Mouse (Mus musculus) liver, embryonic 11.5 days (tissue): ENCODE data around the gene Mcoln2. TPM values are rescaled to one million over a fixed set of nuclear protein-coding genes. Genes with fewer than 3 reads are reported as not detected.

Source experiments
- ATAC-seq: fragments of 200-750 bp; cut with Nextera tagmentation; replicated peaks from 2 replicates; pipeline ENCODE4 v1.8.0; 2017; ENCODE audit warnings: moderate number of reproducible peaks, mild to moderate bottlenecking, moderate TSS enrichment, moderate library complexity; ENCODE audit not compliant: low FRiP score
- DNase-seq: peaks from one replicate; pipeline ENCODE4 v3.0.0-alpha.2; 2017; ENCODE audit warnings: low spot score
- H3K27ac ChIP-seq: fragments of 300-500 bp; sonication (generic); 2 replicates; pipeline ENCODE4 v1.5.1; 2014; ENCODE audit warnings: mild to moderate bottlenecking, low read depth, low read length, control low read depth
- H3K27me3 ChIP-seq: fragments of 300-500 bp; sonication (generic); replicated peaks from 2 replicates; pipeline ENCODE4 v1.6.1; 2014; ENCODE audit warnings: low read length, mixed read lengths; ENCODE audit not compliant: control insufficient read depth, insufficient read depth
- H3K36me3 ChIP-seq: fragments of 300-500 bp; sonication (generic); 2 replicates; pipeline ENCODE4 v1.6.1; 2014; ENCODE audit warnings: mild to moderate bottlenecking, low read length, moderate library complexity, mixed read lengths; ENCODE audit not compliant: control insufficient read depth, insufficient read depth
- H3K4me1 ChIP-seq: fragments of 300-500 bp; sonication (generic); replicated peaks from 2 replicates; pipeline ENCODE4 v1.6.1; 2014; ENCODE audit warnings: low read length, mixed read lengths; ENCODE audit not compliant: control insufficient read depth, insufficient read depth
- H3K4me2 ChIP-seq: fragments of 300-500 bp; sonication (generic); 2 replicates; pipeline ENCODE4 v1.6.1; 2014; ENCODE audit warnings: mild to moderate bottlenecking, control low read depth, moderate library complexity
- H3K4me3 ChIP-seq: fragments of 300-500 bp; sonication (generic); 2 replicates; pipeline ENCODE4 v1.5.1; 2014; ENCODE audit warnings: low read depth, low read length, control low read depth
- H3K9ac ChIP-seq: fragments of 300-500 bp; sonication (generic); 2 replicates; pipeline ENCODE4 v1.6.1; 2014; ENCODE audit warnings: low read depth, low read length, control low read depth
- H3K9me3 ChIP-seq: fragments of 300-500 bp; sonication (generic); 2 replicates; pipeline ENCODE4 v1.6.1; 2016; ENCODE audit warnings: low read length, inconsistent platforms, mixed read lengths; ENCODE audit not compliant: control insufficient read depth
- WGBS: fragments of 180-500 bp; shearing (Covaris S2); extraction: QIAGEN DNeasy Blood & Tissue Kit; methylation state at CpG from one replicate; pipeline ENCODE4 v1.1.7; 2014; 5-methylcytosine and 5-hydroxymethylcytosine counted together
- polyA plus RNA-seq: library from polyadenylated mRNA; unstranded; fragments of >200 nt; fragmentation: Nextera tagmentation; extraction: Ambion mirVana; gene quantifications from 2 replicates; pipeline ENCODE4 v1.2.1, GENCODE M21; 2014

Gene Mcoln2
- polyA plus RNA-seq, 1 experiment from 2014 or later: 3.5 TPM

- Histone ChIP-seq H3K9me3 (no peaks in the 10 kb centered on the region), H3K4me1 (no peaks in the 10 kb centered on the region), H3K4me2 (no peak overlapping the region), H3K27me3 (no peaks in the 10 kb centered on the region), H3K9ac (no peak overlapping the region), H3K4me3 (no peak overlapping the region), H3K36me3 (no peaks in the 10 kb centered on the region), H3K27ac (no peak overlapping the region)
- 77% methylated on average over 2 of the region's 2 CpGs for WGBS
- ATAC-seq (no peak), DNase-seq (no peak)
Measured at GRCm38 (mm10) chr3:146135417-146135816, 14.2 kb upstream of the Mcoln2 start.

- 32% methylated on average over 10 of the region's 10 CpGs for WGBS
- DNase-seq: no peak
- H3K4me2 ChIP-seq: no peak overlapping the region
Measured at GRCm38 (mm10) chr3:146136422-146136821, 13.2 kb upstream of the Mcoln2 start.

GRCm38 (mm10) chr3:146140276-146140675 lies 9.4 kb upstream of the Mcoln2 start:
- ATAC-seq: no peak
- WGBS: 84% methylated on average over 7 of the region's 7 CpGs
- H3K4me3 ChIP-seq: no peak overlapping the region
- H3K27me3 ChIP-seq: no peaks in the 10 kb centered on the region
- H3K9me3 ChIP-seq: no peaks in the 10 kb centered on the region
- no peak overlapping the region for H3K9ac ChIP-seq
- no peaks in the 10 kb centered on the region for H3K36me3 ChIP-seq
- DNase-seq: no peak
- no peak overlapping the region for H3K27ac ChIP-seq
- H3K4me2 ChIP-seq: no peak overlapping the region
- H3K4me1 ChIP-seq: no peaks in the 10 kb centered on the region

More at GRCm38 (mm10) chr3:146136422-146136821, 13.2 kb upstream of the Mcoln2 start:
- Histone ChIP-seq H3K9ac (no peak overlapping the region), H3K9me3 (no peaks in the 10 kb centered on the region), H3K4me1 (no peaks in the 10 kb centered on the region), H3K4me3 (no peak overlapping the region), H3K27ac (no peak overlapping the region), H3K27me3 (no peaks in the 10 kb centered on the region), H3K36me3 (no peaks in the 10 kb centered on the region)
- ATAC-seq: no peak

- WGBS: 81% methylated on average over 7 of the region's 7 CpGs
Measured at GRCm38 (mm10) chr3:146142523-146142922, 7.1 kb upstream of the Mcoln2 start.

GRCm38 (mm10) chr3:146145501-146145900 lies 4.1 kb upstream of the Mcoln2 start:
- no peak overlapping the region for H3K9ac ChIP-seq
- peaks cover under 1% of the 10 kb centered on the region; the same call in 1 of the 2 replicates for H3K27me3 ChIP-seq
- DNase-seq (no peak), ATAC-seq (no peak)
- no peak overlapping the region for H3K4me3 ChIP-seq
- peaks cover 5% of the 10 kb centered on the region; the same call in 1 of the 2 replicates for H3K4me1 ChIP-seq
- no peak overlapping the region for H3K27ac ChIP-seq
- no peaks in the 10 kb centered on the region for H3K9me3 ChIP-seq
- no peak overlapping the region for H3K4me2 ChIP-seq
- no peaks in the 10 kb centered on the region for H3K36me3 ChIP-seq
- WGBS: 48% methylated on average over 5 of the region's 5 CpGs

More at GRCm38 (mm10) chr3:146142523-146142922, 7.1 kb upstream of the Mcoln2 start:
- H3K9me3 ChIP-seq: no peaks in the 10 kb centered on the region
- ATAC-seq: no peak
- H3K4me1 ChIP-seq: peaks cover 5% of the 10 kb centered on the region; the same call in 1 of the 2 replicates
- H3K4me2 ChIP-seq: no peak overlapping the region
- no peak for DNase-seq
- H3K27ac ChIP-seq: no peak overlapping the region
- no peaks in the 10 kb centered on the region; the same call in 1 of the 2 replicates for H3K27me3 ChIP-seq
- no peaks in the 10 kb centered on the region for H3K36me3 ChIP-seq
- no peak overlapping the region for H3K4me3 ChIP-seq
- no peak overlapping the region for H3K9ac ChIP-seq

GRCm38 (mm10) chr3:146146131-146146530 lies 3.5 kb upstream of the Mcoln2 start:
- H3K4me1 ChIP-seq: peaks cover 5% of the 10 kb centered on the region; the same call in 1 of the 2 replicates
- H3K4me3 ChIP-seq: no peak overlapping the region
- DNase-seq (no peak), ATAC-seq (no peak)
- no peak overlapping the region for H3K9ac ChIP-seq
- no peaks in the 10 kb centered on the region for H3K36me3 ChIP-seq
- H3K4me2 ChIP-seq: no peak overlapping the region
- no peak overlapping the region for H3K27ac ChIP-seq
- peaks cover 3% of the 10 kb centered on the region; the same call in 1 of the 2 replicates for H3K27me3 ChIP-seq
- 47% methylated on average over 5 of the region's 5 CpGs for WGBS
- no peaks in the 10 kb centered on the region for H3K9me3 ChIP-seq

- Histone ChIP-seq H3K9ac (peak overlapping the region; percentile 13; the same call in 1 of the 2 replicates), H3K27ac (no peak overlapping the region), H3K36me3 (no peaks in the 10 kb centered on the region), H3K9me3 (no peaks in the 10 kb centered on the region), H3K4me2 (peak overlapping the region; percentile 65), H3K4me1 (peaks cover 5% of the 10 kb centered on the region; the same call in 1 of the 2 replicates), H3K27me3 (peaks cover 3% of the 10 kb centered on the region; the same call in 1 of the 2 replicates), H3K4me3 (peak overlapping the region; percentile 46)
- WGBS: under 1% methylated on average over 26 of the region's 26 CpGs
- DNase-seq (peak; percentile 44), ATAC-seq (peak; percentile 58)
Measured at GRCm38 (mm10) chr3:146150058-146150400, 396 bp downstream of the Mcoln2 start.

GRCm38 (mm10) chr3:146150560-146150959 lies 927 bp downstream of the Mcoln2 start:
- ATAC-seq (no peak), DNase-seq (peak; percentile 51)

GRCm38 (mm10) chr3:146151328-146151727 lies 1.7 kb downstream of the Mcoln2 start:
- DNase-seq (no peak), ATAC-seq (no peak)
- Histone ChIP-seq H3K9me3 (no peaks in the 10 kb centered on the region), H3K4me2 (peak overlapping the region; percentile 14; the same call in 1 of the 2 replicates), H3K27me3 (peaks cover 3% of the 10 kb centered on the region; the same call in 1 of the 2 replicates), H3K4me1 (0 out of 2 replicates have a peak, but pooled peaks cover under 1% of the 10 kb centered on the region), H3K4me3 (no peak overlapping the region), H3K36me3 (no peaks in the 10 kb centered on the region), H3K27ac (no peak overlapping the region), H3K9ac (no peak overlapping the region)
- WGBS: 94% methylated on average over 10 of the region's 10 CpGs

More at GRCm38 (mm10) chr3:146150560-146150959, 927 bp downstream of the Mcoln2 start:
- WGBS: 35% methylated on average over 11 of the region's 11 CpGs
- Histone ChIP-seq H3K9ac (no peak overlapping the region), H3K9me3 (no peaks in the 10 kb centered on the region), H3K4me2 (peak overlapping the region; percentile 65), H3K4me1 (peaks cover 5% of the 10 kb centered on the region; the same call in 1 of the 2 replicates), H3K4me3 (peak overlapping the region; percentile 46), H3K36me3 (no peaks in the 10 kb centered on the region), H3K27ac (no peak overlapping the region), H3K27me3 (peaks cover 3% of the 10 kb centered on the region; the same call in 1 of the 2 replicates)
